Mouse (Mus musculus) B cell, adult 67 days (primary cell): ENCODE data around the gene Ppig. TPM values are rescaled to one million over a fixed set of nuclear protein-coding genes. Genes with fewer than 3 reads are reported as not detected.

ENCODE experiments used
- total RNA-seq, 2 experiments: library from RNA; stranded (reverse); gene quantifications; 4 replicates each; pipeline ENCODE4 v1.2.4; 2023

The Ppig gene
- total RNA-seq: 100 to 1,000 TPM in 1 of 2 experiments, 10 to 100 TPM in 1; 99.2 to 105 TPM

GRCm38 (mm10) chr2:69722273-69722649 lies at the start of gene Ppig:
Ppig (plus strand) TSS chr2:69722545.

GRCm38 (mm10) chr2:69712981-69713625 lies 9.2 kb upstream of the Ppig start, which contains the start of gene Fastkd1:
Fastkd1 (minus strand) TSS chr2:69713516.

GRCm38 (mm10) chr2:69789429-69790069 lies 67.2 kb downstream of the Ppig start, which contains the start of the genes Ccdc173 and Phospho2:
Ccdc173 (minus strand) TSS chr2:69789575.
Phospho2 (plus strand) TSS chr2:69789623.

Other genes with a start within 250 kb of the Ppig start
- not detected for gene Lrp2, start 136.5 kb upstream of the Ppig start, total RNA-seq
- 1 to 10 TPM in 1 of 2 experiments, under 1 TPM in 1; 0.58 to 1.2 TPM for gene Bbs5, start 75.4 kb upstream of the Ppig start, total RNA-seq
- gene Klhl41, start 52.4 kb upstream of the Ppig start, total RNA-seq: 1 to 10 TPM in 1 of 2 experiments, under 1 TPM in 1; 0.29 to 3.7 TPM
- gene Fastkd1, start 9.0 kb upstream of the Ppig start, total RNA-seq: 10 to 100 TPM; 23.7 to 35.2 TPM
- gene Ccdc173, start 67.0 kb downstream of the Ppig start, total RNA-seq: 1 to 10 TPM; 1.9 to 4.2 TPM
- 10 to 100 TPM; 37.7 to 47.8 TPM for gene Phospho2, start 67.1 kb downstream of the Ppig start, total RNA-seq
- under 1 TPM in 1 of 2 experiments, not detected in 1; 0.21 TPM for gene Klhl23, start 99.4 kb downstream of the Ppig start, total RNA-seq
- gene Ssb, start 139.0 kb downstream of the Ppig start, total RNA-seq: 100 to 1,000 TPM; 180 to 187 TPM
- 10 to 100 TPM; 24.7 to 27.7 TPM for gene Mettl5, start 163.1 kb downstream of the Ppig start, total RNA-seq
- 10 to 100 TPM; 86.2 to 91.3 TPM for gene Ubr3, start 174.7 kb downstream of the Ppig start, total RNA-seq